Mouse (Mus musculus) kidney, postnatal 10 days (tissue): Measurements from ENCODE around the gene Cenpx.
"Not testable (repeated sequence)": the region's sequence is repeated elsewhere in the genome, so short reads cannot be mapped to it uniquely, and the experiment has no call there.

Source experiments
- DNase-seq: peaks from one replicate; pipeline ENCODE4 v3.0.0; 2021; ENCODE audit warnings: mixed read lengths

Cenpx gene

GRCm38 (mm10) chr11:120713580-120714518, at the start of gene Cenpx, which contains the start of gene Lrrc45:
Gene Cenpx, minus strand, starts transcription at chr11:120713738.
Gene Lrrc45, plus strand, starts transcription at chr11:120713925.
- DNase-seq = peak; percentile 97

- not testable (repeated sequence) for DNase-seq
Measured at GRCm38 (mm10) chr11:120762672-120763041, 49.1 kb upstream of the Cenpx start, which contains the start of gene Hmga1b. Gene Hmga1b, plus strand, starts transcription at chr11:120762794.

GRCm38 (mm10) chr11:120761811-120762671, 48.5 kb upstream of the Cenpx start:
- DNase-seq = no peak

- DNase-seq = no peak
Measured at GRCm38 (mm10) chr11:120760236-120760635, 46.7 kb upstream of the Cenpx start.

- no peak for DNase-seq
Measured at GRCm38 (mm10) chr11:120751606-120752005, 38.1 kb upstream of the Cenpx start.

GRCm38 (mm10) chr11:120749430-120749829, 35.9 kb upstream of the Cenpx start:
- DNase-seq = peak; percentile 47

GRCm38 (mm10) chr11:120747974-120748373, 34.4 kb upstream of the Cenpx start:
- DNase-seq = no peak

GRCm38 (mm10) chr11:120744121-120744701, 30.7 kb upstream of the Cenpx start:
- DNase-seq = no peak

- no peak for DNase-seq
Measured at GRCm38 (mm10) chr11:120740981-120741380, 27.4 kb upstream of the Cenpx start.

- DNase-seq = no peak
Measured at GRCm38 (mm10) chr11:120736424-120736823, 22.9 kb upstream of the Cenpx start.

GRCm38 (mm10) chr11:120733521-120733920, 20.0 kb upstream of the Cenpx start:
- DNase-seq = peak; percentile 75

GRCm38 (mm10) chr11:120731858-120732680, 18.5 kb upstream of the Cenpx start, which contains the start of gene Cbr2:
Gene Cbr2, minus strand, starts transcription at chr11:120732114.
- peak; percentile 39 for DNase-seq

GRCm38 (mm10) chr11:120731395-120731794, 17.9 kb upstream of the Cenpx start:
- no peak for DNase-seq

GRCm38 (mm10) chr11:120730331-120730870, 16.9 kb upstream of the Cenpx start:
- no peak for DNase-seq

GRCm38 (mm10) chr11:120729432-120730050, 16.0 kb upstream of the Cenpx start:
- peak; percentile 75 for DNase-seq

- no peak for DNase-seq
Measured at GRCm38 (mm10) chr11:120728530-120729240, 15.1 kb upstream of the Cenpx start.

GRCm38 (mm10) chr11:120727564-120727963, 14.0 kb upstream of the Cenpx start:
- no peak for DNase-seq

GRCm38 (mm10) chr11:120727169-120727527, 13.6 kb upstream of the Cenpx start, which contains the start of gene Dcxr:
Gene Dcxr, minus strand, starts transcription at chr11:120727281.
- DNase-seq = peak; percentile 93

GRCm38 (mm10) chr11:120726243-120727168, 13.0 kb upstream of the Cenpx start:
- DNase-seq = peak; percentile 49
